Mouse (Mus musculus): ENCODE data around the gene Ifit1.

GRCm38 (mm10) chr19:34662740-34663139 lies 22.1 kb downstream of the Ifit1 start:
- no peak for TF ChIP-seq CTCF (IDR thresholded peaks at IDR 0.05; ENCODE audit: insufficient read depth, low read depth, low read length)
- no peak for TF ChIP-seq POLR2A (IDR thresholded peaks at IDR 0.05; ENCODE audit: insufficient read depth, low read depth, low read length)

All from olfactory bulb, adult 2 months (tissue).